Mouse (Mus musculus): ENCODE measurements around the gene Nynrin. TPM values are rescaled to one million over a fixed set of nuclear protein-coding genes. Genes with fewer than 3 reads are reported as not detected.

Nynrin gene
- polyA plus RNA-seq, 1 experiment from 2014 or later: 28.0 TPM

DNA sequence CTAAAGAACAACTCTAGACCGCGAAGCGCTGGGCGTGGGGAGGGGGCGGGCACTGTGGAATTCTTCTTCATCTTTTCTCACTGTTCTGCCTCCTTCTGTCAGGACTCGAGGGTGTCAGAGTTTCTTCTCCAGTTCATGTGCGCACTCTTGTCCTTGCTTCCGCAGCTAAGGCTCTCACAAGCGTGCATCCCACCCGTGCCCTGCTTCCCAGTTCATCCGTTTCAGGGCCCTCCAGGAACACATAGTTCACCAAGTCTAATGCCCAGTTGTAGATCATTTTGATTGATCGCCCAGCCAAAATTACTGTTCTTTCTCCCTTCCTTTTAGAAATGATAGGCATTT, 46.6 kb downstream of the Nynrin start:
- 11% methylated on average over 12 of the region's 12 CpGs for WGBS
- H3K9me3 ChIP-seq: no peaks in the 10 kb centered on the region
- H3K9ac ChIP-seq (replicated peaks): peak overlapping the region; percentile 65
- H3K4me3 ChIP-seq: peak overlapping the region; percentile 46
- H3K36me3 ChIP-seq: peaks cover 22% of the 10 kb centered on the region
- peak overlapping the region; percentile 74 for H3K4me2 ChIP-seq (replicated peaks)
- H3K4me1 ChIP-seq: peaks cover 13% of the 10 kb centered on the region
- H3K27me3 ChIP-seq: no peaks in the 10 kb centered on the region
- H3K27ac ChIP-seq (replicated peaks): no peak overlapping the region
- no peak; the same call in 1 of the 2 replicates for ATAC-seq (ENCODE audit: low FRiP score, low read depth)

GRCm38 (mm10) chr14:55905518-55905917, 51.7 kb downstream of the Nynrin start:
- Histone ChIP-seq H3K9me3 (no peaks in the 10 kb centered on the region), H3K36me3 (no peaks in the 10 kb centered on the region)

GRCm38 (mm10) chr14:55913406-55913805, 59.6 kb downstream of the Nynrin start:
- H3K9me3 ChIP-seq: no peaks in the 10 kb centered on the region
- H3K9ac ChIP-seq (replicated peaks): no peak overlapping the region
- no peak overlapping the region for H3K27ac ChIP-seq (replicated peaks)
- H3K4me3 ChIP-seq: no peak overlapping the region
- H3K4me1 ChIP-seq: no peaks in the 10 kb centered on the region
- no peak overlapping the region for H3K4me2 ChIP-seq (replicated peaks)
- 64% methylated on average over 4 of the region's 4 CpGs for WGBS
- H3K36me3 ChIP-seq: no peaks in the 10 kb centered on the region
- no peak for ATAC-seq (ENCODE audit: low FRiP score, low read depth)
- H3K27me3 ChIP-seq: no peaks in the 10 kb centered on the region

More at GRCm38 (mm10) chr14:55905518-55905917, 51.7 kb downstream of the Nynrin start:
- WGBS: 38% methylated on average over 1 of the region's 1 CpGs
- H3K4me1 ChIP-seq: peaks cover 4% of the 10 kb centered on the region
- no peak overlapping the region for H3K4me2 ChIP-seq (replicated peaks)
- ATAC-seq (ENCODE audit: low FRiP score, low read depth): no peak
- no peak overlapping the region for H3K27ac ChIP-seq (replicated peaks)
- H3K27me3 ChIP-seq: no peaks in the 10 kb centered on the region
- H3K9ac ChIP-seq (replicated peaks): no peak overlapping the region
- no peak overlapping the region for H3K4me3 ChIP-seq

- Histone ChIP-seq H3K9ac (replicated peaks) (no peak overlapping the region), H3K9me3 (no peaks in the 10 kb centered on the region), H3K27me3 (peaks cover 6% of the 10 kb centered on the region), H3K4me2 (replicated peaks) (0 out of 2 replicates have a peak overlapping the region, but pooled peaks have one; percentile 27), H3K36me3 (no peaks in the 10 kb centered on the region), H3K4me1 (no peaks in the 10 kb centered on the region), H3K4me3 (no peak overlapping the region), H3K27ac (replicated peaks) (no peak overlapping the region)
- peak; percentile 72; the same call in 1 of the 2 replicates for ATAC-seq (ENCODE audit: low FRiP score, low read depth)
- 40% methylated on average over 14 of the region's 14 CpGs for WGBS
These were observed 64.7 kb downstream of the Nynrin start for GRCm38 (mm10) chr14:55918240-55919082.

- Histone ChIP-seq H3K27ac (replicated peaks) (no peak overlapping the region), H3K4me2 (replicated peaks) (no peak overlapping the region), H3K4me3 (no peak overlapping the region), H3K4me1 (no peaks in the 10 kb centered on the region), H3K27me3 (peaks cover 6% of the 10 kb centered on the region), H3K9me3 (no peaks in the 10 kb centered on the region), H3K9ac (replicated peaks) (no peak overlapping the region), H3K36me3 (no peaks in the 10 kb centered on the region)
- ATAC-seq (ENCODE audit: low FRiP score, low read depth): no peak
- 85% methylated on average over 7 of the region's 7 CpGs for WGBS
These were observed 68.8 kb downstream of the Nynrin start for GRCm38 (mm10) chr14:55922475-55923232.

Other genes with a start within 250 kb of the Nynrin start
- 6.6 and 7.3 TPM in 2 replicates for gene Rec8, start 236.0 kb upstream of the Nynrin start, polyA plus RNA-seq (2016; fragmentation: Nextera tagmentation; extraction: Ambion mirVana)
- gene Ipo4, start 218.1 kb upstream of the Nynrin start, polyA plus RNA-seq (2016; fragmentation: Nextera tagmentation; extraction: Ambion mirVana): 78.5 and 85.4 TPM in 2 replicates
- gene Gm49378, start 216.1 kb upstream of the Nynrin start, polyA plus RNA-seq (2016; fragmentation: Nextera tagmentation; extraction: Ambion mirVana): 3.5 and 4.9 TPM in 2 replicates
- gene Tm9sf1, start 210.2 kb upstream of the Nynrin start, polyA plus RNA-seq (2016; fragmentation: Nextera tagmentation; extraction: Ambion mirVana): 64.0 and 66.1 TPM in 2 replicates
- 0.63 and 0.80 TPM in 2 replicates for gene Tssk4, start 203.8 kb upstream of the Nynrin start, polyA plus RNA-seq (2016; fragmentation: Nextera tagmentation; extraction: Ambion mirVana)
- 63.8 and 67.2 TPM in 2 replicates for gene Mdp1, start 193.5 kb upstream of the Nynrin start, polyA plus RNA-seq (2016; fragmentation: Nextera tagmentation; extraction: Ambion mirVana)
- 56.4 and 64.8 TPM in 2 replicates for gene Gmpr2, start 182.1 kb upstream of the Nynrin start, polyA plus RNA-seq (2016; fragmentation: Nextera tagmentation; extraction: Ambion mirVana)
- gene Nedd8, start 181.9 kb upstream of the Nynrin start, polyA plus RNA-seq (2016; fragmentation: Nextera tagmentation; extraction: Ambion mirVana): 515 and 554 TPM in 2 replicates
- gene Tinf2, start 172.2 kb upstream of the Nynrin start, polyA plus RNA-seq (2016; fragmentation: Nextera tagmentation; extraction: Ambion mirVana): 53.5 and 55.4 TPM in 2 replicates
- 0.56 and 0.59 TPM in 2 replicates for gene Tgm1, start 140.1 kb upstream of the Nynrin start, polyA plus RNA-seq (2016; fragmentation: Nextera tagmentation; extraction: Ambion mirVana)
- 34.7 and 35.3 TPM in 2 replicates for gene Rabggta, start 131.7 kb upstream of the Nynrin start, polyA plus RNA-seq (2016; fragmentation: Nextera tagmentation; extraction: Ambion mirVana)
- gene Dhrs1, start 108.3 kb upstream of the Nynrin start, polyA plus RNA-seq (2016; fragmentation: Nextera tagmentation; extraction: Ambion mirVana): 64.8 and 65.9 TPM in 2 replicates
- gene Nop9, start 108.3 kb upstream of the Nynrin start, polyA plus RNA-seq (2016; fragmentation: Nextera tagmentation; extraction: Ambion mirVana): 44.1 and 45.9 TPM in 2 replicates
- gene Cideb, start 95.6 kb upstream of the Nynrin start, polyA plus RNA-seq (2016; fragmentation: Nextera tagmentation; extraction: Ambion mirVana): not detected in 2 replicates
- gene Ltb4r2, start 92.6 kb upstream of the Nynrin start, polyA plus RNA-seq (2016; fragmentation: Nextera tagmentation; extraction: Ambion mirVana): 0.24 and 0.41 TPM in 2 replicates
- 0.13 TPM in 1 of 2 replicates, not detected in the other for gene Ltb4r1, start 88.0 kb upstream of the Nynrin start, polyA plus RNA-seq (2016; fragmentation: Nextera tagmentation; extraction: Ambion mirVana)
- 6.6 and 7.9 TPM in 2 replicates for gene Adcy4, start 69.9 kb upstream of the Nynrin start, polyA plus RNA-seq (2016; fragmentation: Nextera tagmentation; extraction: Ambion mirVana)
- gene Ripk3, start 65.1 kb upstream of the Nynrin start, polyA plus RNA-seq (2016; fragmentation: Nextera tagmentation; extraction: Ambion mirVana): 5.3 and 8.3 TPM in 2 replicates
- gene Nfatc4, start 30.9 kb upstream of the Nynrin start, polyA plus RNA-seq (2016; fragmentation: Nextera tagmentation; extraction: Ambion mirVana): 20.2 and 24.0 TPM in 2 replicates
- gene Cbln3, start 30.4 kb downstream of the Nynrin start, polyA plus RNA-seq (2016; fragmentation: Nextera tagmentation; extraction: Ambion mirVana): 0.12 and 0.15 TPM in 2 replicates
- gene Khnyn, start 30.9 kb downstream of the Nynrin start, polyA plus RNA-seq (2016; fragmentation: Nextera tagmentation; extraction: Ambion mirVana): 21.5 and 22.4 TPM in 2 replicates
- 41.3 and 44.6 TPM in 2 replicates for gene Sdr39u1, start 46.3 kb downstream of the Nynrin start, polyA plus RNA-seq (2016; fragmentation: Nextera tagmentation; extraction: Ambion mirVana)
- not detected in 2 replicates for gene Cma1, start 90.7 kb downstream of the Nynrin start, polyA plus RNA-seq (2016; fragmentation: Nextera tagmentation; extraction: Ambion mirVana)
- not detected in 2 replicates for gene Cma2, start 97.0 kb downstream of the Nynrin start, polyA plus RNA-seq (2016; fragmentation: Nextera tagmentation; extraction: Ambion mirVana)
- gene Mcpt1, start 164.0 kb downstream of the Nynrin start, polyA plus RNA-seq (2016; fragmentation: Nextera tagmentation; extraction: Ambion mirVana): not detected in 2 replicates
- not detected in 2 replicates for gene Mcpt9, start 176.5 kb downstream of the Nynrin start, polyA plus RNA-seq (2016; fragmentation: Nextera tagmentation; extraction: Ambion mirVana)
- not detected in 2 replicates for gene Mcpt2, start 188.0 kb downstream of the Nynrin start, polyA plus RNA-seq (2016; fragmentation: Nextera tagmentation; extraction: Ambion mirVana)
- not detected in 2 replicates for gene Mcpt4, start 208.3 kb downstream of the Nynrin start, polyA plus RNA-seq (2016; fragmentation: Nextera tagmentation; extraction: Ambion mirVana)
- not detected in 2 replicates for gene Mcpt8, start 231.3 kb downstream of the Nynrin start, polyA plus RNA-seq (2016; fragmentation: Nextera tagmentation; extraction: Ambion mirVana)
- gene Ctsg, start 248.6 kb downstream of the Nynrin start, polyA plus RNA-seq (2016; fragmentation: Nextera tagmentation; extraction: Ambion mirVana): not detected in 2 replicates

Measured in midbrain, embryonic 12.5 days (tissue).